Mouse (Mus musculus) adrenal gland, adult (tissue): Measurements from ENCODE around the gene Manbal.

ENCODE experiments used
- DNase-seq, 2 experiments: peaks; one replicate each; pipeline ENCODE4 v3.0.0; 2022 to 2023; ENCODE audit warnings: low spot score in 1 of 2; ENCODE audit not compliant: inconsistent age in 2 of 2

Manbal gene

GRCm38 (mm10) chr2:157432476-157432875 lies 65.1 kb downstream of the Manbal start:
- peak in 1 of 2 experiments; percentile 72 for DNase-seq

GRCm38 (mm10) chr2:157434041-157434440 lies 66.6 kb downstream of the Manbal start:
- DNase-seq, result no peak

GRCm38 (mm10) chr2:157434497-157434896 lies 67.1 kb downstream of the Manbal start:
- no peak for DNase-seq

GRCm38 (mm10) chr2:157436496-157436895 lies 69.1 kb downstream of the Manbal start:
- no peak for DNase-seq

- DNase-seq, result no peak
Observed at GRCm38 (mm10) chr2:157437123-157437522, 69.7 kb downstream of the Manbal start.

GRCm38 (mm10) chr2:157441363-157441762 lies 74.0 kb downstream of the Manbal start:
- no peak for DNase-seq
